Mouse (Mus musculus) ES-Bruce4 (cell line): Measurements from ENCODE around the gene Fam222b. TPM values are rescaled to one million over a fixed set of nuclear protein-coding genes. Genes with fewer than 3 reads are reported as not detected.
A peak's percentile ranks its signal among the peaks of the same experiment; 100 is the strongest.

Experiments
- H3K27ac ChIP-seq: 2 replicates; pipeline ENCODE4 v1.5.1; 2012; ENCODE audit warnings: low read length, inconsistent platforms; ENCODE audit not compliant: insufficient read depth
- H3K27me3 ChIP-seq: 2 replicates; pipeline ENCODE4 v1.6.1; 2012; ENCODE audit warnings: mild to moderate bottlenecking, low read length, inconsistent platforms; ENCODE audit not compliant: control insufficient read depth, poor library complexity, insufficient read depth, severe bottlenecking
- H3K36me3 ChIP-seq: 2 replicates; pipeline ENCODE4 v1.6.1; 2012; ENCODE audit warnings: inconsistent platforms, mild to moderate bottlenecking, low read length, moderate library complexity; ENCODE audit not compliant: control insufficient read depth, poor library complexity, insufficient read depth, severe bottlenecking
- H3K4me1 ChIP-seq: one replicate; pipeline ENCODE4 v1.8.1; 2011; ENCODE audit warnings: low read length; ENCODE audit not compliant: control insufficient read depth, insufficient read depth
- H3K4me3 ChIP-seq: 2 replicates; pipeline ENCODE4 v1.5.1; 2011; ENCODE audit warnings: low read depth, mild to moderate bottlenecking, low read length
- H3K9ac ChIP-seq: 2 replicates; pipeline ENCODE4 v1.6.1; 2012; ENCODE audit warnings: low read depth, mild to moderate bottlenecking, inconsistent platforms; ENCODE audit not compliant: poor library complexity, severe bottlenecking
- H3K9me3 ChIP-seq: replicated peaks from 2 replicates; pipeline ENCODE4 v1.6.1; 2012; ENCODE audit warnings: mild to moderate bottlenecking, low read length, inconsistent platforms; ENCODE audit not compliant: control insufficient read depth, poor library complexity, insufficient read depth, severe bottlenecking
- CTCF ChIP-seq: IDR thresholded peaks from one replicate; pipeline ENCODE4 v1.8.1; 2011; ENCODE audit warnings: low read depth, low read length
- EP300 ChIP-seq: IDR thresholded peaks from 2 replicates; pipeline ENCODE4 v1.6.1; 2011; ENCODE audit warnings: low read depth, low read length; ENCODE audit not compliant: insufficient read depth
- POLR2A ChIP-seq: IDR thresholded peaks from one replicate; pipeline ENCODE4 v1.8.1; 2011; ENCODE audit warnings: low read length; ENCODE audit not compliant: insufficient read depth
- polyA plus RNA-seq: library from polyadenylated mRNA; stranded (reverse); fragments of >200 nt; gene quantifications from 2 replicates; pipeline ENCODE4 v1.2.4, GENCODE M21; 2011; ENCODE audit warnings: low read depth; ENCODE audit not compliant: missing spikeins, insufficient read depth, insufficient read length

Fam222b gene
- polyA plus RNA-seq, 1 experiment = 17.5 TPM

GRCm38 (mm10) chr11:78114676-78115366 lies 20.4 kb downstream of the Fam222b start:
- no peaks in the 10 kb centered on the region for H3K9me3 ChIP-seq
- H3K27ac ChIP-seq = peak overlapping the region; percentile 60
- H3K4me1 ChIP-seq = peaks cover 1% of the 10 kb centered on the region
- H3K4me3 ChIP-seq = peak overlapping the region; percentile 77
- TF ChIP-seq CTCF (no peak), EP300 (no peak), POLR2A (no peak)
- no peaks in the 10 kb centered on the region for H3K36me3 ChIP-seq
- no peaks in the 10 kb centered on the region for H3K27me3 ChIP-seq
- peak overlapping the region; percentile 86 for H3K9ac ChIP-seq

DNA sequence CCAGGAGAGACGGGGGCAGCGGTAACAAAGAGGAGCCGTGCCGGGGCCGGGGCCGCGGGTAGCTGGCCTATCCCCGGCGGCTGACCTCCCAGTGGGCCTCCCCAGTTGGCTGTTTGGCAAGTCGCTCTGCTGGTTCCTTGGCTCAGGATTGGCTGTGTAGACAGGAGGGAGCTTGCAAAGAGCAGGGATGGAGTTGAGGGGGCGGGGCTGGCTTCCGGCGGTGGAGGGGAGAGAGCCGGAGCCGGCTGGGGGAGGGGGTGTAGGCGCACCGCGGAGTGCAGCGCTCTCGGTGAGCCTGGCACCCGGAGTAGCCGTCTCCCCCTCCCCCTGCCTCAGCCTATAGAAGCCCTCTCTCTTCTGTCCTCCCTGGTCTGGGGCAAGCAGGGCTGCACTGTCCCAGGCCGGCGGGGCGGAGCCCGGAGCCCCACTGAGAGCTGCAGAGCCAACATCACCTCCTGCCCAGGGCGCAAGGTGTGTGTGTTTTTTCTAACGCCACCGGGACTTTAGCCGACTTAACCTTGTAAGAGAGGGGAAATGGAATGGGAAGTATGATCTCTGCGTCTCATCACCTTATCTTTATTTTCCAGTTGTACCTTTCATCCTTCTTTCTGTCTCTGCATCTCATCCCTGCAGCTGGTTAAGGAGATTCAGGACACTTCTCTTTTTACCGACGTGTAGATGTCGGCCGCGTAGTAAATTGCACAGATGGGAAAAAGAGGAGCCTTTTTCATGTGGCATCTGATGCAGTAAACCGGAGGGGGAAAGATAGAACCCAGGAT lies 21.1 kb downstream of the Fam222b start:
- no peaks in the 10 kb centered on the region for H3K9me3 ChIP-seq
- peaks cover 1% of the 10 kb centered on the region for H3K4me1 ChIP-seq
- H3K27me3 ChIP-seq = no peaks in the 10 kb centered on the region
- H3K36me3 ChIP-seq = no peaks in the 10 kb centered on the region
- peak overlapping the region; percentile 86 for H3K9ac ChIP-seq
- TF ChIP-seq CTCF = no peak
- TF ChIP-seq EP300 = no peak
- no peak for TF ChIP-seq POLR2A
- peak overlapping the region; percentile 66 for H3K27ac ChIP-seq
- H3K4me3 ChIP-seq = peak overlapping the region; percentile 77

GRCm38 (mm10) chr11:78116146-78116410 lies 21.6 kb downstream of the Fam222b start:
- Histone ChIP-seq H3K4me3 (peak overlapping the region; percentile 44; the same call in 1 of the 2 replicates), H3K27ac (peak overlapping the region; percentile 66; the same call in 1 of the 2 replicates), H3K9ac (peak overlapping the region; percentile 86), H3K4me1 (peaks cover 1% of the 10 kb centered on the region), H3K9me3 (no peaks in the 10 kb centered on the region), H3K36me3 (no peaks in the 10 kb centered on the region), H3K27me3 (no peaks in the 10 kb centered on the region)
- TF ChIP-seq CTCF (no peak), EP300 (no peak), POLR2A (no peak)

- Histone ChIP-seq H3K9ac (0 out of 2 replicates have a peak overlapping the region, but pooled peaks have one; percentile 24), H3K4me3 (no peak overlapping the region), H3K36me3 (no peaks in the 10 kb centered on the region), H3K27ac (no peak overlapping the region), H3K27me3 (no peaks in the 10 kb centered on the region), H3K4me1 (no peaks in the 10 kb centered on the region), H3K9me3 (no peaks in the 10 kb centered on the region)
- no peak for TF ChIP-seq CTCF
Observed at GRCm38 (mm10) chr11:78118467-78118866, 24.0 kb downstream of the Fam222b start.

GRCm38 (mm10) chr11:78119898-78120297 lies 25.4 kb downstream of the Fam222b start:
- Histone ChIP-seq H3K9me3 (no peaks in the 10 kb centered on the region), H3K4me1 (no peaks in the 10 kb centered on the region), H3K9ac (no peak overlapping the region), H3K27ac (no peak overlapping the region), H3K27me3 (no peaks in the 10 kb centered on the region), H3K4me3 (no peak overlapping the region), H3K36me3 (no peaks in the 10 kb centered on the region)
- TF ChIP-seq CTCF (no peak), EP300 (no peak), POLR2A (no peak)

- Histone ChIP-seq H3K36me3 (no peaks in the 10 kb centered on the region), H3K4me3 (no peak overlapping the region), H3K4me1 (no peaks in the 10 kb centered on the region), H3K27ac (no peak overlapping the region), H3K27me3 (no peaks in the 10 kb centered on the region), H3K9ac (no peak overlapping the region), H3K9me3 (no peaks in the 10 kb centered on the region)
- no peak for TF ChIP-seq EP300
- no peak for TF ChIP-seq POLR2A
- TF ChIP-seq CTCF = no peak
Observed at GRCm38 (mm10) chr11:78121176-78121575, 26.7 kb downstream of the Fam222b start.
